Mouse (Mus musculus) CH12.LX (cell line): ENCODE measurements around the gene Spty2d1. TPM values are rescaled to one million over a fixed set of nuclear protein-coding genes. Genes with fewer than 3 reads are reported as not detected.
A peak's percentile ranks its signal among the peaks of the same experiment; 100 is the strongest.

Experiments
- DNase-seq: peaks from one replicate; pipeline ENCODE4 v3.0.0-alpha.2; 2013; ENCODE audit errors: extremely low read depth
- H3K27ac ChIP-seq: 2 replicates; pipeline ENCODE4 v1.5.1; 2012; ENCODE audit warnings: low read depth, mild to moderate bottlenecking, control low read depth, moderate library complexity; ENCODE audit not compliant: insufficient read depth
- H3K27me3 ChIP-seq: replicated peaks from 2 replicates; pipeline ENCODE3; 2012; ENCODE audit warnings: inconsistent platforms
- H3K36me3 ChIP-seq, 2 experiments: replicated peaks in 1 of 2; 2 replicates each; pipeline versions ENCODE3 to v1.6.1; 2012; ENCODE audit warnings: inconsistent platforms in 1 of 2, low read length in 1 of 2, mild to moderate bottlenecking in 1 of 2, mixed read lengths in 1 of 2, moderate library complexity in 1 of 2; ENCODE audit not compliant: control insufficient read depth in 1 of 2, insufficient read depth in 1 of 2
- H3K4me1 ChIP-seq, 2 experiments: 2 replicates each; pipeline ENCODE4 v1.6.1; 2012; ENCODE audit warnings: inconsistent platforms in 1 of 2, moderate library complexity in 1 of 2; ENCODE audit not compliant: insufficient read depth in 2 of 2, control insufficient read depth in 1 of 2
- H3K4me2 ChIP-seq: 2 replicates; pipeline ENCODE4 v1.6.1; 2012; ENCODE audit warnings: low read depth, mild to moderate bottlenecking, control low read depth; ENCODE audit not compliant: poor library complexity, insufficient read depth, severe bottlenecking
- H3K4me3 ChIP-seq, 3 experiments: fragments of 150-350 bp in 1 of 3; sonication (generic) in 1 of 3; replicated peaks in 1 of 3; 2 replicates each; pipeline versions ENCODE3 to v1.5.1; 2011 to 2012; ENCODE audit warnings: low read depth in 2 of 3, low read length in 2 of 3, mild to moderate bottlenecking in 2 of 3, moderate library complexity in 2 of 3, control low read depth in 1 of 3, improper control_type of control experiment in 1 of 3, inconsistent platforms in 1 of 3, mixed read lengths in 1 of 3; ENCODE audit not compliant: poor library complexity in 1 of 3
- H3K79me2 ChIP-seq: replicated peaks from 2 replicates; pipeline ENCODE4 v1.6.1; 2012; ENCODE audit warnings: mild to moderate bottlenecking, moderate library complexity; ENCODE audit not compliant: control insufficient read depth, poor library complexity, insufficient read depth, severe bottlenecking; ENCODE audit errors: extremely low read depth
- H3K9ac ChIP-seq: 2 replicates; pipeline ENCODE4 v1.6.1; 2012; ENCODE audit warnings: low read depth, mild to moderate bottlenecking, control low read depth, moderate library complexity; ENCODE audit not compliant: insufficient read depth
- H3K9me3 ChIP-seq: replicated peaks from 2 replicates; pipeline ENCODE3; 2012; ENCODE audit warnings: low read length, inconsistent platforms, mixed read lengths
- BHLHE40 ChIP-seq: IDR thresholded peaks from 2 replicates; pipeline ENCODE4 v1.6.1; 2011; ENCODE audit warnings: mild to moderate bottlenecking, low read depth, low read length, improper control_type of control experiment
- CTCF ChIP-seq, 2 experiments: IDR thresholded peaks in 1 of 2; conservative IDR thresholded peaks in 1 of 2; 2 replicates each; pipeline ENCODE4 v1.5.1; 2011 to 2012; ENCODE audit warnings: low read depth in 2 of 2, low read length in 2 of 2, improper control_type of control experiment in 1 of 2, inconsistent platforms in 1 of 2, mild to moderate bottlenecking in 1 of 2, moderate library complexity in 1 of 2
- E2F4 ChIP-seq: IDR thresholded peaks from 2 replicates; pipeline ENCODE4 v1.6.1; 2011; ENCODE audit warnings: low read depth, low read length, improper control_type of control experiment; ENCODE audit not compliant: insufficient replicate concordance
- EP300 ChIP-seq: IDR thresholded peaks from 2 replicates; pipeline ENCODE4 v1.6.1; 2011; ENCODE audit warnings: low read length, improper control_type of control experiment
- ETS1 ChIP-seq: conservative IDR thresholded peaks from 2 replicates; pipeline ENCODE4 v1.6.1; 2012; ENCODE audit warnings: low read depth, mild to moderate bottlenecking, inconsistent platforms, low read length, improper control_type of control experiment, moderate library complexity
- IRF4 ChIP-seq: IDR thresholded peaks from 2 replicates; pipeline ENCODE4 v1.6.1; 2014; ENCODE audit warnings: low read depth, mild to moderate bottlenecking, inconsistent platforms, low read length, improper control_type of control experiment
- JUND ChIP-seq: conservative IDR thresholded peaks from 2 replicates; pipeline ENCODE4 v1.6.1; 2011; ENCODE audit warnings: low read depth, low read length, improper control_type of control experiment
- MAFK ChIP-seq: IDR thresholded peaks from 2 replicates; pipeline ENCODE4 v1.6.1; 2011; ENCODE audit warnings: low read length, improper control_type of control experiment; ENCODE audit not compliant: insufficient replicate concordance
- MAX ChIP-seq: IDR thresholded peaks from 2 replicates; pipeline ENCODE4 v1.6.1; 2011; ENCODE audit warnings: low read length, improper control_type of control experiment
- MEF2A ChIP-seq: IDR thresholded peaks from 2 replicates; pipeline ENCODE4 v1.6.1; 2014; ENCODE audit warnings: low read depth, mild to moderate bottlenecking, inconsistent platforms, low read length, improper control_type of control experiment, borderline replicate concordance
- MXI1 ChIP-seq: IDR thresholded peaks from 2 replicates; pipeline ENCODE4 v1.6.1; 2011; ENCODE audit warnings: mild to moderate bottlenecking, low read depth, low read length, improper control_type of control experiment
- NRF1 ChIP-seq: IDR thresholded peaks from 2 replicates; pipeline ENCODE4 v1.6.1; 2014; ENCODE audit warnings: low read depth, mild to moderate bottlenecking, inconsistent platforms, low read length, improper control_type of control experiment, moderate library complexity
- POLR2A ChIP-seq: IDR thresholded peaks from 2 replicates; pipeline ENCODE4 v1.6.1; 2011; ENCODE audit warnings: low read depth, mild to moderate bottlenecking, improper control_type of control experiment, low read length
- SIN3A ChIP-seq: IDR thresholded peaks from 2 replicates; pipeline ENCODE4 v1.6.1; 2012; ENCODE audit warnings: low read length, improper control_type of control experiment, inconsistent platforms
- SMC3 ChIP-seq: IDR thresholded peaks from 2 replicates; pipeline ENCODE4 v1.6.1; 2011; ENCODE audit warnings: low read depth, low read length, improper control_type of control experiment
- TBP ChIP-seq: conservative IDR thresholded peaks from 2 replicates; pipeline ENCODE4 v1.6.1; 2011; ENCODE audit warnings: low read depth, low read length, improper control_type of control experiment
- TCF12 ChIP-seq: IDR thresholded peaks from 2 replicates; pipeline ENCODE4 v1.6.1; 2014; ENCODE audit warnings: low read depth, mild to moderate bottlenecking, inconsistent platforms, low read length, improper control_type of control experiment
- UBTF ChIP-seq: IDR thresholded peaks from 2 replicates; pipeline ENCODE4 v1.6.1; 2012; ENCODE audit warnings: low read depth, mild to moderate bottlenecking, inconsistent platforms, low read length, improper control_type of control experiment, moderate library complexity
- USF1 ChIP-seq: IDR thresholded peaks from 2 replicates; pipeline ENCODE4 v1.6.1; 2014; ENCODE audit warnings: low read depth, mild to moderate bottlenecking, inconsistent platforms, low read length, improper control_type of control experiment
- USF2 ChIP-seq: conservative IDR thresholded peaks from 2 replicates; pipeline ENCODE4 v1.6.1; 2011; ENCODE audit warnings: low read depth, low read length, improper control_type of control experiment
- ZNF384 ChIP-seq: IDR thresholded peaks from 2 replicates; pipeline ENCODE4 v1.6.1; 2012; ENCODE audit warnings: low read depth, low read length, improper control_type of control experiment, inconsistent platforms
- dilution Hi-C: fragments of 300-500 bp; cut with MboI; formaldehyde crosslinking; loops from 2 replicates; pipeline ENCODE4 v1.14.3; 2020; ENCODE audit warnings: low sequenced_read_pairs; ENCODE audit not compliant: extremely low pct_unique_long_range_greater_than_20kb, extremely low pct_ligation_motif_present
- in situ Hi-C: fragments of 300-500 bp; cut with MboI; formaldehyde crosslinking; loops from 3 replicates; pipeline ENCODE4 v1.14.3; 2019; ENCODE audit warnings: low sequenced_read_pairs, low pct_ligation_motif_present, low pct_unique_long_range_greater_than_20kb, mixed read lengths
- polyA plus RNA-seq: library from polyadenylated mRNA; unstranded; fragments of >175 nt; gene quantifications from 2 replicates; pipeline ENCODE4 v1.2.1, GENCODE M21; 2012; ENCODE audit warnings: low read depth; ENCODE audit not compliant: insufficient read length
- total RNA-seq, 2 experiments: library from RNA; depleted of rRNA; stranded (reverse); fragments of 300-350 nt in 1 of 2; fragments of >200 nt in 1 of 2; gene quantifications; 2 replicates each; pipeline ENCODE4 v1.2.3; 2012 to 2014

The Spty2d1 gene
- total and polyA plus RNA-seq, 3 experiments, result 10.5 to 32.6 (median 22.9) TPM

DNA sequence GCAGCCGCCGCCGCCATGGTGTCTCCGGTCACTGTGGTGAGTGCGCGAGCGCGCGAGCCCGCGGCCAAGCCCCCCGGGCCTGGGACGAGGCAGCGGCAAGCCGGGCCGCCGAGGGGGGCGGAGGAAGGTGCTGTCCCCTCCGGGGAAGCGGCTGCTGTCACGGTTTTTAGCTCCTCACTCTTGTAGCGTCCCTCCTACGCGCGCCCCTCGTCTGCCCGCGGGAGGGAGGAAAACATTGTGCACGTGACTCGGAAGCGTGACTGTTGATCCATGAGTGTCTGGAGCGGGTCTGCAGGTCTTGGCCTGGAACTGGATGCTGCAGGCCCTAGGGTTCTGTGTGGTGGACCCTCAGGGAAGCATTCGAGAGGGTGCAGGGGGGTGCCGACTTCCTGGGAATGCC, 42.6 kb upstream of the Spty2d1 start:
- Histone ChIP-seq H3K27ac (no peak overlapping the region), H3K79me2 (no peaks in the 10 kb centered on the region), H3K4me2 (peak overlapping the region; percentile 82), H3K4me1 (peaks cover 18 to 32% of the 10 kb centered on the region in 2 experiments), H3K9me3 (no peaks in the 10 kb centered on the region), H3K36me3 (peaks cover 0 to 8% of the 10 kb centered on the region in 2 experiments), H3K9ac (peak overlapping the region; percentile 15; the same call in 1 of the 2 replicates), H3K4me3 (peak overlapping the region; percentile 51 to 74 (median 59)), H3K27me3 (peaks cover 25% of the 10 kb centered on the region)
- no peak for TF ChIP-seq MAFK
- TF ChIP-seq UBTF, result no peak
- no peak for TF ChIP-seq TCF12
- TF ChIP-seq IRF4, result no peak
- no peak for TF ChIP-seq CTCF (conservative IDR thresholded peaks at IDR 0.05 in 1 of 2, IDR thresholded peaks at IDR 0.05 in 1 of 2; ENCODE audit: low read depth in 2 of 2, low read length in 2 of 2)
- TF ChIP-seq MXI1, result peak; percentile 73
- TF ChIP-seq JUND, result no peak
- no peak for TF ChIP-seq POLR2A
- TF ChIP-seq NRF1, result no peak
- peak; percentile 94 for TF ChIP-seq BHLHE40
- TF ChIP-seq SMC3, result no peak
- no peak; the same call in 1 of the 2 replicates for TF ChIP-seq SIN3A
- no peak for TF ChIP-seq ZNF384
- TF ChIP-seq USF1, result peak; percentile 64
- TF ChIP-seq ETS1, result no peak
- peak; percentile 29 for TF ChIP-seq USF2
- TF ChIP-seq E2F4, result no peak
- TF ChIP-seq MEF2A, result no peak
- peak; percentile 47; the same call in 1 of the 2 replicates for TF ChIP-seq MAX
- in situ Hi-C loops, result no loop called here
- DNase-seq, result peak; percentile 45
- dilution Hi-C loops, result no loop called here

DNA sequence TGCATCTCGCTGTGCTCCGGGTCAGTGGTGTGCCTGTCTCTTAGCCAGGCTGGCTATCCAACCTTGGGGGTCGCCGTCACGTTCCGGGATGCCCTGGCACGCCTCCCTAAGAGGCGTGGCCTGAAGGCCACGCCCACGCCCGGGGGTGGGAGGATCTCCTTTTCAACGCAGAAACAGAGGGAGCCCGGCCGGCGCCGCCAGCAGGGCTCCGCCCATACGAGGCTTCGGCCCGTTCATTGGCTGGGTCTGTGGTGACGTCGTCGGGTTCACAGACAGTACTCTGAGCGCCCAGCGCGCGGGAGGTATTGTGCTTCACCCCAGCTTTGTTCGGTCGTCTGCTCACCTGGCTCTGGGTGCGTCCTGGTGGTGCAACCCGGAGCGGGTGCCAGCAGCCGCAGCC, 42.2 kb upstream of the Spty2d1 start, which contains the start of gene Tmem86a:
Gene Tmem86a, plus strand, starts transcription at position 236 of the 400 bp plus-strand sequence.
- peak; percentile 63 for TF ChIP-seq POLR2A
- TF ChIP-seq BHLHE40, result peak; percentile 94
- no peak for TF ChIP-seq MXI1
- TF ChIP-seq TCF12, result 0 out of 2 replicates have a peak, but pooled peaks have one; percentile 22
- no peak for TF ChIP-seq EP300
- 0 out of 2 replicates have a peak, but pooled peaks have one; percentile 30 for TF ChIP-seq TBP
- Histone ChIP-seq H3K9ac (peak within 1 kb of the TSS; percentile 15; the same call in 1 of the 2 replicates), H3K4me2 (peak within 1 kb of the TSS; percentile 88), H3K9me3 (no peaks in the 10 kb centered on the region), H3K4me1 (peaks cover 16 to 28% of the 10 kb centered on the region in 2 experiments; a peak in 3 of 4 replicates), H3K4me3 (peak within 1 kb of the TSS; percentile 51 to 74 (median 59)), H3K79me2 (no peaks in the 10 kb centered on the region), H3K36me3 (peaks cover 0 to 8% of the 10 kb centered on the region in 2 experiments), H3K27ac (no peak within 1 kb of the TSS), H3K27me3 (peaks cover 25% of the 10 kb centered on the region)
- in situ Hi-C loops, result no loop called here
- peak; percentile 93 for DNase-seq
- dilution Hi-C loops, result no loop called here
